Mouse (Mus musculus) MEL (cell line): ENCODE measurements around the gene Anxa9.

Source experiments
- BHLHE40 ChIP-seq: IDR thresholded peaks from 2 replicates; pipeline ENCODE4 v1.6.1; 2012; ENCODE audit warnings: low read depth, mild to moderate bottlenecking, inconsistent platforms, low read length, improper control_type of control experiment, borderline replicate concordance
- CTCF ChIP-seq, 3 experiments: IDR thresholded peaks in 2 of 3; conservative IDR thresholded peaks in 1 of 3; 2 replicates each; pipeline ENCODE4 v1.5.1; 2011 to 2012; ENCODE audit warnings: low read length in 3 of 3, low read depth in 2 of 3, mild to moderate bottlenecking in 2 of 3, improper control_type of control experiment in 1 of 3, inconsistent platforms in 1 of 3, mixed read lengths in 1 of 3, moderate library complexity in 1 of 3; ENCODE audit not compliant: control insufficient read depth in 1 of 3, insufficient read depth in 1 of 3, poor library complexity in 1 of 3, severe bottlenecking in 1 of 3
- E2F4 ChIP-seq: IDR thresholded peaks from 2 replicates; pipeline ENCODE4 v1.6.1; 2011; ENCODE audit warnings: low read depth, low read length, improper control_type of control experiment, borderline replicate concordance
- ETS1 ChIP-seq: IDR thresholded peaks from 2 replicates; pipeline ENCODE4 v1.6.1; 2012; ENCODE audit warnings: low read depth, mild to moderate bottlenecking, inconsistent platforms, low read length, improper control_type of control experiment, moderate library complexity
- MEF2A ChIP-seq: IDR thresholded peaks from 2 replicates; pipeline ENCODE4 v1.6.1; 2014; ENCODE audit warnings: low read depth, mild to moderate bottlenecking, inconsistent platforms, low read length, improper control_type of control experiment; ENCODE audit not compliant: poor library complexity, insufficient replicate concordance, severe bottlenecking; ENCODE audit errors: extremely low read depth
- MYC ChIP-seq: IDR thresholded peaks from 2 replicates; pipeline ENCODE4 v1.6.1; 2011; ENCODE audit warnings: low read depth, mild to moderate bottlenecking, low read length, improper control_type of control experiment, moderate library complexity
- NELFE ChIP-seq: IDR thresholded peaks from 2 replicates; pipeline ENCODE4 v1.6.1; 2011; ENCODE audit warnings: low read depth, low read length, improper control_type of control experiment
- POLR2A ChIP-seq, 2 experiments: IDR thresholded peaks; 2 replicates each; pipeline ENCODE4 v1.6.1; 2011 to 2012; ENCODE audit warnings: low read length in 2 of 2, mild to moderate bottlenecking in 2 of 2, control low read depth in 1 of 2, improper control_type of control experiment in 1 of 2, low read depth in 1 of 2, moderate library complexity in 1 of 2; ENCODE audit not compliant: control insufficient read depth in 1 of 2, insufficient read depth in 1 of 2, poor library complexity in 1 of 2
- POLR2AphosphoS5 ChIP-seq: IDR thresholded peaks from 2 replicates; pipeline ENCODE4 v1.6.1; 2012; ENCODE audit warnings: low read depth, borderline replicate concordance, mild to moderate bottlenecking, inconsistent platforms, low read length, moderate library complexity, mixed read lengths

- TF ChIP-seq NELFE (no peak), POLR2A (IDR thresholded peaks at IDR 0.05; ENCODE audit: control insufficient read depth in 1 of 2, insufficient read depth in 1 of 2, low read depth in 1 of 2, low read length in 2 of 2, poor library complexity in 1 of 2) (no peak), POLR2AphosphoS5 (no peak; the same call in 1 of the 2 replicates), E2F4 (no peak), CTCF (IDR thresholded peaks at IDR 0.05 in 2 of 3, conservative IDR thresholded peaks at IDR 0.05 in 1 of 3; ENCODE audit: control insufficient read depth in 1 of 3, insufficient read depth in 1 of 3, low read depth in 2 of 3, low read length in 3 of 3, poor library complexity in 1 of 3, severe bottlenecking in 1 of 3) (no peak), ETS1 (no peak), MEF2A (no peak), MYC (no peak), BHLHE40 (no peak)
These were observed 6.5 kb upstream of the Anxa9 start for GRCm38 (mm10) chr3:95313476-95313875.
